Mouse (Mus musculus) cerebellum, adult 11-12 months (tissue): ENCODE results near the gene Lipa.
A peak's percentile ranks its signal among the peaks of the same experiment; 100 is the strongest.

Experiments used
- DNase-seq: peaks from one replicate; pipeline ENCODE4 v3.0.0; 2022

Lipa gene

GRCm38 (mm10) chr19:34521978-34522377, 5.3 kb downstream of the Lipa start:
- no peak for DNase-seq

DNA sequence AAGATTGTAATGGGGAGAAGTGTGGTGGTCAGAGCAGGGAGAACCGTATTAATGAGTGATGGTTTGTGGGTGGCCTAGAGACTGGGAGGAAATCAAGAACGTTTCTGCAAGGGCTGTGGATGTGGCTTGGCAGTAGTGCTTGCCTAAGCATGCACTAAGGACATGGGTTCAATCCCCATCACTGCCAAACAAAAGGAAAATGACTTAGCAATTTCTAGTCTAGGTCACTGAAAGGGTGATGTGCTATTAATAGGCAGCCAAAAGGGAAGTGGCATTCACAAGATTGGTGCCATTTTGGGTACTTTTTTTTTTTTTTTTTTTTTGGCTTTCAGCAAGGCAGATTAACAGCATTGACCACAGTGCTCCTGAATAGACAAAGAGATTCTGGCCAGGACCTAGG, 5.9 kb downstream of the Lipa start:
- no peak for DNase-seq

GRCm38 (mm10) chr19:34520051-34520450, 7.2 kb downstream of the Lipa start:
- no peak for DNase-seq

GRCm38 (mm10) chr19:34519646-34520045, 7.6 kb downstream of the Lipa start:
- no peak for DNase-seq

DNA sequence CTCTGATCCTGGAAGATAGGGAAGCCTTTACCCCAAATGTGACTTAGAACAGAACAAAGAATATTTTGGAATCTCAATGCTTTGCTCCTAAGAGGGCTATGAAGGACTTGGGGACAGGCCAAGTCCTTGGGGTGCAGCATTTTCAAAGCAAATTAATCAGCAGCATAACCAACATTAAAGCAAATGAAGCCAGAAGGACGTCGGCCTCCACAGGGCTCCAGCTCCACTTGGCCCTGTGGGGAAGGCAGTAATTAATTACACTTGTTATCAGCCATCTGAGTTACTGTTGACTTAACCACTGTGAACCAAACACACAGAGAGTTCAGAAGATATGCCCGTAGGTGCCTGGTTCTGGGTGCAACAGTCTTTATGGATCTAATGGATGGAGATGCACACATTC, 8.5 kb downstream of the Lipa start:
- no peak for DNase-seq

DNA sequence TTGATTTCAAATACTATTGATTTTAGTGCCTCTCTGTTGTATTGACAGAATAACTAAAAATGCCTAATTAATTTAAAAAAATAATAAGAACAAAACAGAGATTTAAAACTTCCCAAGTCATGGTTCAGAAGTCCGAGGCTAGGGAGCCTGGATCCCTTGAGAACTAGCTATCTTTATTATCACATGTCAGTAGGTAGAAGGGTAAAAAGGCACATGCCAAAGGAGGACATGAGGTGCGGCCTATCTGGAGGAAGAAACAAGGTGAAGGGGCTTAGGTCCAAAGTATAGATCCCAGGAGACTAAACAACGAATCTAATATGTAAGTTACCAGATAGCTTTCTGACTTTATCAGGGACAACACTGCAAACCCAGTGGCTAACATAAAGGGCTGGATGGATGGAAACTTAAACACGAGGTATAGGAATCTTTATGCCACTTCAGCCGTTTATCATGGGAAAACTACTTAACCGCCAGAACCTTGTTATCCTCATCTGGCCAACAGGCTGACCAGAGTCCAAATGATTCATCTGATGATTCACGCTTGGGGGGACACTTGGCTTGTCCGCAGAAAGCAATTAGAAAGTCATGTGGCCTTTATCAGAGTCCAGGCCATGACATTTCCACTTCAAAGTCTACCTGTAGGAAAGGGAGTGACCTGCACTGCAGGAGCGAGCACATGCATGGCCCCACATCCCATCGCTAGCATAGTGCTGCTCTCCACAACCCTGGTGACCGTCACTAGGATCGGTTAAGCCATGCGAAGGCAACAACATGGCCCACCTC, 9.3 kb downstream of the Lipa start:
- no peak for DNase-seq

DNA sequence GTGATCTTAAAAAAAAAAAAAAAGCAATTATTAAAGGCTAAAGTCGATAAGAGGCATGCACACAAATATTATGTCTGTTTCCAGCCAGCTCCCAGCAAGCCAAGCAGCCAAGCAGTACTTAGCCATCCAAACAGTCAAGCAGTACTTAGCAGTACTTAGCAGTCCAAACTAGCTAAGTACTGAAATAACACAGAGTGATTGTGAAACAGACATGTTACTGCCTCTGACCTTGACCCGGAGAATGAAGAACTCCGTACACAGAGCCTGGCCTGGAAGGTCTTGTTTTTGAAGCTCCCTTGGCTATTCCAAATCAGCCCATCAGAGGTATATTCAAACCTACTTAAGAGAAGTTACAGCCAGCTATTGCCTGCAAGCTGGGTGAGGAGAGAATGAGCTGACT, 10.1 kb downstream of the Lipa start:
- no peak for DNase-seq

DNA sequence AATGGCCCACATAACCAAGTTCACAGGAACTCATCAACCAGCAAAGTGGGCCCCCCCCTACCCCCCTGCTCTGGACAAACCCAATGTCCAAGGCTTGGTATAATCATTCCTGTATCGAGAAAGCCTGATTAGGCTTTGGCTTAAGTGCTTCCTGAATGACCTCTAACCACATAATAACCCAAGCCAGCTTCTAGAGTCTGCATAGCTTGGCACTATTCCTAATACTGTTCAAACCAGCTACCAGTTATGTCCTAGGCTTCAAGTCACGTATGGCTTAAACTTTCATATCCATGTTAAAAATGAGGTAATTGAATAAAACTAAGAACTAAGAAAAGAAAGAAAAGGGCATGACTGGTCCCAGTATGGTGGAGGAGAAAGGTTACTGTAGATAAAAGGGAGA, 10.9 kb downstream of the Lipa start:
- no peak for DNase-seq

DNA sequence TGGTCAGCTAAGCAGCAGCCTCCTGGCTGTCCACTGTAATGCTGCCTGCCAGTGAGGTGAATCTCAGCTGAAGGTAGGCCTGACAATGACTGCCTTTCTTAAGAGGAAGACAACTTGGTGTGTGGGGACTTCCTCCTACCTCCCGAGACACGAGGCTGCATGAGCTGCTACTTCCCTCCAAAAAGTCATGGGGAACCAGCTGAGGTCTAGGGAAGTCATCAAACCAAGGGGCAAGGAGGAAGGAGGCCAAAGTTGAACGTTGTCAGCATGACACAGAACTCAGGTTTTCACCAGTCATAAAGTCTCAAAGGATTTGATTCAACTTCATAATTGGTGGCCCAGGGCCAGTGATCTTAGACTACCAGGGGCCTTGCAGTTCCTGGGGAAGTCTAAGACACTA, 11.6 kb downstream of the Lipa start:
- DNase-seq = no peak

GRCm38 (mm10) chr19:34511528-34511927, 15.7 kb downstream of the Lipa start:
- DNase-seq = no peak

GRCm38 (mm10) chr19:34510717-34511116, 16.6 kb downstream of the Lipa start:
- no peak for DNase-seq

DNA sequence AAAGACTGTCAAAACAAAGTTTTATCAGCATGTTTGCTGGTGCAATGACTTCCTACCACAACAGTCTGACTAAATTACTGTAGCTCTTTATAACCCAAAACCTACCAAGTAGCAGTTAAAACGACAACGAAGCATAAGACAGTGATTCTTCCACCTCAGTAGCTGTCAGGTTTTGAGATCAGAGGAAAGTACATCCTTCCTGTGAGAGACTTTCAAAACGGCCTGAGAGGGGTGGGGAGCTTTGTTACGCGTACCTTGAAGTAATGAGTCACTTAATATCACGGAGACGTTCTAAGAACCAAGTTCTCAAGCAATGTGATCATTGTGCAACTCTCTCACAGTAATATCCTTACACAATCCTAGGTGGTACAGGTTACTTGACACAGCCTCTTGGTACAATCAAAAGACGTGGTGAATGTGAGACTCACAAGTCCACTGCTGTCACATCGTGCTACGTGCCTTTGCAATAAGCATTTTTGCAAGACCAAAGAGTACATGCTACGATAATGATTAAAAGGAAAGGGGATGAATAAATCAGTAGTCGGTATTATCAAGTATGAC, 22.0 kb downstream of the Lipa start:
- DNase-seq = no peak

- DNase-seq = peak; percentile 26
Measured at GRCm38 (mm10) chr19:34500763-34501162, 26.5 kb downstream of the Lipa start.

DNA sequence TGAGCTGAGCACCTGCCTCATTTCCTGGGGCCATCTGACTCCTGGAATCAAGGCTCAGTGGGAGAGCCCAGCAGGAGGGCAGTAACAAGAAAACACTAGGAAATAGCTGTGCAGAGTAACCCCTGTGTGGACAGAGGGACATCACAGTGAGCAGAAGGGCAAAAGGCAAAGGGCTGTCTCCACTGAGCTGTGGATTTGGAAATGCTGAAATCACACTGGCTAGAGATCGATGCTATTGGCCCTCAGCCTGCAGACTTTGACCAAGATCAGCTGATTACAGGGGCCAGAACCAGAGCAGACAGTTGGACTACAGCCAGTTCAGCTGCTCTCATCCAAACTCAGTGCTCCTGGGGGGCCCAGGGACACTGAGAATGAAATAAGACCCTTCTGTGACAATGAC, 30.9 kb downstream of the Lipa start:
- DNase-seq = no peak

DNA sequence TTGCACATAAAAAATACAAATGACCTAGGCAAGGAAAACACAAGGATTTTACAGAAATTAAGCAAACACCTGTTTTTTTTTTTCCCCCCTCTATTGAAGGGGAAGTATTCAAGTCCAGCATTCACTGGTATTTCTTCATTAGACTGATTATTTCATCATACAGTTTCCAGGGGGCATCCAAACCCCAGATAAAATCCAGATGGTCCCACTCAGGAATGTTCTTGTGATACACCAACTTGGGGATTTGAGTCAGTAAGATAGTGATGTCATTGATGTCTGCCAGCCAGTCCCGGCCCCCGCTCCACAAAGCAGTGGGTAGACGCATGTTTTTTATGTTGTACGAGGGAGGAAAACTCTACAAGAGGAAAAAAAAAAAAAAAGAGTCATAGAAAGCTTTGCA, 33.4 kb downstream of the Lipa start:
- no peak for DNase-seq

- DNase-seq = no peak
Measured at GRCm38 (mm10) chr19:34483547-34483946, 43.7 kb downstream of the Lipa start.

DNA sequence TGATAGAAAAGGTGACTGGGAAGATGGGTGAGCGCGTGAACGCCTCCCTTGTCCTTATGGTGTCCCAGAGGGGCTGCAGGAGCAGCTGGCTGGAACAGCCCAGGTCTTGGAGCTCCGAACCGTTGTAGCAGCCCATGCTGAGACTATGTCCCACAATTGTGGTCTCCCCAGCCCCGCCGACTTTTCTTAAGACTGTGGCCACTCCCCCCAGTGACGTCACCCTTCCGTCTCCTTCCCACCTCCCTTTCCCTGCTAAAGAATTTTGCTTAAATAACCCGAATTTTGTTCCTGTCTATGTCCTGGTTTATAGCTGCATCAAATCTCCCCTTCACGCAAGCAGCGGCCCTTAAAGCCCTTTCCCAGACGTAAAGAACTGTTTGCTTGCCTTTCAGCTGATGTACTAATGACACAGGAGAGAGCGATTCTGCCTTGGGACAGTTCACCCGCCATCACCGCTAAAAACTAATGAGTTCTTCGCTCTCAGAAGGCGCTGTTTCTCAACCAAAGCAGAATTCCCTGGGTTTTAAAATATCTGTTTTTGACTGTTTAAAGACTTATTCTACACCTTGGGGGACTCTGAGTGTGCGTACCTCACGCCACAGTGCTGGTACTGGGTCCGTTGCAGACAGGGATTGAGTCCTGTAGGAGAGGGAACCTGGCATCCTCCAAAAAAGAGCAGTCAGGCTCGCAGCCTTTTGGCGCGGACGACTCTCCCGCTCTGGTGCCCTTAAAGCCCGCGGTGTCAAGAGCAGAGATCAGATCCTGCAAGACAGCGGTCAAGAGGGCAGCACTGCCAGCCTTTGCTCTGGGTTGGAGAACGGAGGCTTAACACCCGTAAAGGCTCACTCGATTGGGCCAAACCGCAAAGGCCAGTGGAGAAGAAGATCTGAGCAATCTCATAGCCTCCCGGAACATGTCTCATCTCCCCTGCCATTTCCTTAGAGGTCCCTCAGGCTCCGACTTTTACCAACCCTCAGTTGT, 52.0 kb downstream of the Lipa start, which contains the start of gene Ch25h:
TSS of gene Ch25h (minus strand) at position 174 of the 981 bp plus-strand sequence.
- no peak for DNase-seq

GRCm38 (mm10) chr19:34474228-34474990, 52.9 kb downstream of the Lipa start:
- DNase-seq = no peak

DNA sequence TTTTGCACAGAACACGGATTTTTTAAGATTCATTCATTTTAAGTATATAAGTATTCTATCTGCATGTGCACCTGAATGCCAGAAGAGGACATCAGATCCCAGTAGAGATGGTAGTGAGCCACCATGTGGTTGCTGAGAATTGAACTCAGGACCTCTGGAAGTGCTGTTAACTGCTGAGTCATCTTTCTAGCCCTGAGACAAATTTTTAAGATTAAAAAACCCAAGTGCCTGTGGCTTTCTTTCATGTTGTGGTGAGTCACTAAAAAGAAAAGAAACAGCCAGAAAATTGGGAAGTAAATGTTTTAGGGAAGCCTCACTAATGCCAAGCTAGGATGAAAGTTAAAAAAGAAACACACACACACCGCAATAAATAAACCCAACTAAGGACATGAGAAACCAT, 55.6 kb downstream of the Lipa start:
- no peak for DNase-seq

GRCm38 (mm10) chr19:34468794-34469193, 58.5 kb downstream of the Lipa start:
- DNase-seq = no peak

DNA sequence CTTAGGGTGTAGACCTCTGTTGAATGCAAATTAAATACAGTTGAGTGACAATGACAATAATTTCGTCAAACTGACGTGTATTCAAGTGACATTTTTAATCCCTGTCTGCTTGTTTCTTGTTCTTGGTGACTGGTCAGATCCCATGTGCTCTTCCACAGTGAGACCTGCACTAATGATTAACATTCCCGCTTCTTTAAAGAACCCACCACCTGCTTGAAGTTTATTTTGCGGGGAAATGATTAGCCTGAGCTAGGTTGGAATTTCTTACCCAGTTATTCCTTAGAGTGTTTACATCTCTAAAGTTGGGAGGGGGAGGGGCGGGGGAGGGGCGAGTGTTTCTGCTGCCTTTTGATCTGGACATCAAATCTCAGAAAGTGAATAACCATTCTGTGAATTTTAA, 59.1 kb downstream of the Lipa start:
- DNase-seq = no peak

- no peak for DNase-seq
Measured at GRCm38 (mm10) chr19:34464453-34464852, 62.8 kb downstream of the Lipa start.
